Mouse (Mus musculus) embryonic fibroblast, embryonic 13.5 days (primary cell): ENCODE results near the gene Nkapd1.

Source experiments
- CTCF ChIP-seq: IDR thresholded peaks from 2 replicates; pipeline ENCODE4 v1.5.1; 2011; ENCODE audit warnings: mild to moderate bottlenecking, control low read depth, low read length, moderate library complexity, borderline replicate concordance; ENCODE audit not compliant: insufficient read depth
- POLR2A ChIP-seq: IDR thresholded peaks from 2 replicates; pipeline ENCODE4 v1.6.1; 2011; ENCODE audit warnings: low read depth, mild to moderate bottlenecking, control low read depth, low read length, moderate library complexity

DNA sequence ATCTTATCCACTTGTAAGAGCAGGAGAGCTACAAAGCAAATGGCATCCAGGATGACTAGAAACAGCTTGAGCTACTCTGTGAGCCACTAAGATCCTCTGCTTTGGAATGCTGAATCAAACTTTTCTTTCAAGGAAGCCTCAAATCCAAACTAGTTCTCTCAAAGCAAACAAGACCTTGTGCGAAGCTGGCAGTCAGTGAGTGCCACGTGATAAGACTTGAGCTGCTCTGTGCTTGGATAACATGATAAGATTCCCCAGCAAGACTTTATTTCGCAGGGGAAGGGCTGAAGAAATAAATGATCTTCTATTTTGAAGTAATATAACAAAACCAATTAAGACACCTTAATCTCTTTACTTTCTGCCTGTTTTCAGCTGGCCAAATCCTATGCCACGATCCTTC is 51.3 kb downstream of the Nkapd1 start:
- TF ChIP-seq CTCF (no peak), POLR2A (no peak)
